Mouse (Mus musculus) CD4-positive, CD25-positive, alpha-beta regulatory T cell, adult 2 months (primary cell): ENCODE results near the gene Sele.
A peak's percentile ranks its signal among the peaks of the same experiment; 100 is the strongest.

Experiments
- DNase-seq: peaks from one replicate; pipeline ENCODE4 v3.0.0-alpha.2; 2012; ENCODE audit warnings: low read depth, low spot score

The Sele gene

GRCm38 (mm10) chr1:164072001-164072400 lies 24.0 kb downstream of the Sele start:
- DNase-seq: peak; percentile 61

- peak; percentile 61 for DNase-seq
Observed at GRCm38 (mm10) chr1:164073091-164073490, 25.1 kb downstream of the Sele start.

GRCm38 (mm10) chr1:164073803-164074202 lies 25.8 kb downstream of the Sele start:
- DNase-seq: peak; percentile 65

DNA sequence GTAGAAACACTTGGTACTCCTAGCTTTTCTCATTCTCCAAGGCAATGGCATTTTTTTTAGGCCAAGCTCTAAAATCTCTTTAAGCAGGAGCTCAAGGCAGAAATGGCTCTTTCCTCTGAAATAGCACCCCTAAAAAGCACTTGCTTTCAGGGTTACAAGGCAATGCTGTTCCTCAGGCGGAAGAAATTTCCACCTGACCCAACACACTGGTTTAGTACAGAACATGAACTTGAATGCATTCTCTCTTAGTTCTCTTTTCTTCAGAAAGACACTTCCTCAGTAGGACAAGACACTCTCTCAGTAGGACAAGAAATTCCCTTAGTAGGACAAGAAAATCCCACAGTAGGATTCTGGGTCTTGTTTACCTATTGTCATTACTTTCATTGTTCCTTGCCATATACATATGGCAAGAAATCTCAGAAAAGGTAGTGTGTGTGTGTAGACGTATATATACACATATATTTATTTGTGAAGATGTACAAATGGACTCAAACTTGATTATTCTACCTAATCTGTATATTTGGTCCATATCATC lies 26.6 kb downstream of the Sele start:
- DNase-seq: peak; percentile 25

DNA sequence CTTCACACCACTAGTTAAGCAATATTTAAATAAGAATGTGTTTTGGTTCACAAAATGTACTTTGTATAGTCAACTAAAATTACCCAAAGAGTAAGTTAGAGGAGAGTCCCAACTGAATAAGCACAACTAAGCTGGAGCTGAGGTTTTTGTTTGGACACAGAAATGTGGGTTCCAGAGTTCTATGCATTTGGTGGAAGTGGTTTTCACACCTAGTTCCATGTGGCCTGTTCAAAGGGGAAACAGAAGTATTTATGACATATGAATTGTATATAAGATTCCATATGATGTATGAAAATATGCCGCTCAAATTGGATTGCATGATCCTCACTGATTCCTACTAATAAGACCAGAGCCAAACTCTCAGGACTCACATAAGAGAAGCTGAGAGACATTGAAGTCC lies 27.4 kb downstream of the Sele start:
- DNase-seq: peak; percentile 38

DNA sequence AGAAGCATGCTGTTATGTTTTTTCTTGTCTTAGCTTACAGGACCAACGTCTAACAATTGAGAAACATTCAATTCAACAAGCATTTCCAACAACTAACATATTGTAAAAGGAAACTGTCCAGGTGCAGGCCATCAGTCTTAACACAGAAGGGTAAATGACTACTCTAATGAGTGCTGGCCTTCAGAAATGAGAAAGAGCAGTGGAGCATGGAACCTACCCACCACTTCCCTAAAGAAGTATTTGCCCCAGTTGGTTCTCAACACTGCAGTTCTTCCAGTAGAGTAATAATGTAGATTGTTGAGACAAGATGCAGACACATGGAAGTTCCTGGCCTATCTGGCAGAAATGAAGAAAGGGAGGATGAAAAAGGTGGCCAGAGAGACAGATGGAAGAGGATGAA lies 28.4 kb downstream of the Sele start:
- no peak for DNase-seq

GRCm38 (mm10) chr1:164077031-164077430 lies 29.0 kb downstream of the Sele start:
- DNase-seq: peak; percentile 67

GRCm38 (mm10) chr1:164078323-164078741 lies 30.3 kb downstream of the Sele start:
- DNase-seq: peak; percentile 71

GRCm38 (mm10) chr1:164079091-164079490 lies 31.1 kb downstream of the Sele start:
- peak; percentile 39 for DNase-seq

- DNase-seq: peak; percentile 50
Observed at GRCm38 (mm10) chr1:164083046-164083445, 35.0 kb downstream of the Sele start.

DNA sequence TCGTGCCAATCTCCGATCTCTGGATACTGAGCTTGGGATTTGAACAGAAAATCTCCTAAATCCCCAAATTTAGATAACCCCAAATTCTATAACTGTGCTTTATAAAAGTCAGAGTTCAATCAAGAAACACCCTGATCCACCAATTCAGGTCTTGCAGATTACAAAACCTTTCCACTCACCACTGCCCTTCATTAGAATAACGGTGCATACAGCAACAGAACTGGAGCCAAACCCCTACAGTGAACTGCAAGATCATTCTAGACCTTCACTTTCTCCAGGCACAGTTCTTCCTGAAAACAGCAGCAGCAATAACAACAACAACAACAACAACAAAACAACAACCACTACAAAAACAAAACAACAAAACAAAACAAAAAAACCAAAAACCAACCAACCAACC lies 38.8 kb downstream of the Sele start:
- DNase-seq: no peak

GRCm38 (mm10) chr1:164087872-164088271 lies 39.8 kb downstream of the Sele start:
- DNase-seq: no peak

DNA sequence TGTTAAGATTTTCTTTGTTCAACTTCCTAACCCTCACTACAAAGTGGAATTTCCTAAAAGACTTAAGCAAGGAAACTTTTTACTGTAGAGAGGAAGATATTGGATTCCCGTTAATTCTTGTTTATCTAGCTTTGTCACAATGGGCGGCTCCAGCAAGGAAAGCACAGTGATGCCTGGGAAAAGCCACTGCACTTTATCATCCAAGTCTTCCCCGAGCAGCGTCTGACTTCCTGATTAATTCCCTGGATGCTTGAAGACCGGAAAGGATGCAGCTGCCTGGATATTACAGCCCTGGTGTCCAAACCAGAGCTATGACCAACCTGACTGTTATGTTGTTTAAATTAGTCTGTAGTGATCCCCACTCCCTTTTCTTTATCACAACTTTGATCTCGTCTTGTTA lies 48.7 kb downstream of the Sele start:
- DNase-seq: no peak

DNA sequence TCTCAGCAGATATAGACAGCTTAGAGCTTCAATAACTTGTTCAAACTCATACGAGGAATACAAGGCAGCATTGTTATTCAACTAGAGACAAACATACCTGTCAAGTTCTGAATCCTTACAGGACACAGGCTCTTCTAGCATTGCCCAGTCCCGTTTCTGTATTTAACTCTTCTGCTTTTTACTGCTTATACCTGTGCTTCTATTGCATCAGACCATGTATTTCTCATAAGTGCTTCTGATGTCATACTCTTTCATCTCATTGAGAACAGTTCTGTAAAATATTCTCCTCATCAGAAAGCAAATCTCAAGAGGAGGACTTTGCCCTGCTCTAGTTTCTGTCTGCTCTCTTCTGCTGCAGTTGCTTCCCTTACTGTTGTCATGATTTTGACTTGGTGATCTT lies 49.9 kb downstream of the Sele start:
- no peak for DNase-seq

- DNase-seq: peak; percentile 60
Observed at GRCm38 (mm10) chr1:164098372-164098771, 50.3 kb downstream of the Sele start.
